Mouse (Mus musculus) ovary, postnatal 14 days (tissue): ENCODE results near the gene Ctnnd2.

Experiments
- DNase-seq: peaks from one replicate; pipeline ENCODE4 v3.0.0; 2022; ENCODE audit warnings: low spot score

Gene Ctnnd2

DNA sequence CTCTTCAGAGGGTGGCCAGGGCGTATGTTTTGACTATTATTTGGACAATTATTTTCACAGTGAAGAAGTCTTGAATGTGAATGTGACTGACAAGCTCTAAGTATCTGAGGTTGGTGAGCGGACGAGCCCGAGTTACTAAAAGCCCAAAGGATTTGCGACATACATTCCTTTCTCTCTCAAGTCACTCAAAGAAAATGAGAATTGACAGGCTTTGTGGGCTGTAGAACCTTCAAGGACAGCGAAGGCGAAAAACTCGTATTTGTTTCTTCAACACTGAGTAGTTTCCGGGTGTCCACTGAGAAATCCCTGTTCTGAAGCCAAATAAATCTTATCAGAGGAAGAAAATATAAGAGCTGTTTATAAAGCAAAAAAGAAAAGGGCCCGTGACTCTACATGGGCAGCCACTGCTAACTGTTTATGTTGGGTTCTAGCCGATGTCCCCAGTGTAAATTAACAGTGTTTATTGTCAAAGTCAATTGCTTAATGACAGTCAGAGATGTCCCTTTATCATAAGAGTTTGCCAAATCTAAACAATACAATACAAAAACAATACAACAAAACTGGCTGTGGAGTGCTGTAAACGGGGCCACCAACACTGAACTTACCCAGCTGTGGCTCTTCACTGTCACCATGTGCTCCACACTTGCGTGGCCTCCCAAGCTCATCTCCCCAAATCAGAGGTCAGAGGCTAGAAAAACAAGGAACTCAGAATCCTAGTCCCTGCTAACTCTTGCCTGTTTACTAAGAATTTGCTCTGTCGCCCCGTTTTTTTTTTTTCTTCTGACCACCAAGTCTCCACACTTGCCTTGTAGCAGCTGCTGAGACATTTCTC is 818.2 kb downstream of the Ctnnd2 start:
- no peak for DNase-seq

DNA sequence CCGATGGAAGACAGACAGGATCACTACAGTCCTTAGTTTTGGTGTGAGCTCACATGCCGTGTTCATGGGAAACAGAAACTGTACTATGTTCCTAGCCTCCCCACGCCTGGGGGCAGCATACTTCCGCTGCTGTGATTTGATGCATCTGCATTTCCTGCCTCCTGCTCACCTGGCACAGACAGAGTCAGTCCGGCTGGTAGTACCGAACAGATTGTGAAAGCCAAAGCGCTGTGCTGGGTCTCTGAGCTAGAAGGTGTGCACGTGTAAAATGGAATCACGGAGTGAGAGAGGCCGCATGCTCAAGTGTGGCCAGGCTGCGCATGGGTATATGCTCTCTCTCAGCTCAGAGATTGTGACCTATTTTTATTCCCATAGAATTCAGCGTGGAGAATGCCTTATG is 820.0 kb downstream of the Ctnnd2 start:
- no peak for DNase-seq

- no peak for DNase-seq
Observed at GRCm38 (mm10) chr15:30992901-30993300, 820.5 kb downstream of the Ctnnd2 start.

GRCm38 (mm10) chr15:30995346-30995745 is 823.0 kb downstream of the Ctnnd2 start:
- no peak for DNase-seq

GRCm38 (mm10) chr15:31004468-31004867 is 832.1 kb downstream of the Ctnnd2 start:
- no peak for DNase-seq

DNA sequence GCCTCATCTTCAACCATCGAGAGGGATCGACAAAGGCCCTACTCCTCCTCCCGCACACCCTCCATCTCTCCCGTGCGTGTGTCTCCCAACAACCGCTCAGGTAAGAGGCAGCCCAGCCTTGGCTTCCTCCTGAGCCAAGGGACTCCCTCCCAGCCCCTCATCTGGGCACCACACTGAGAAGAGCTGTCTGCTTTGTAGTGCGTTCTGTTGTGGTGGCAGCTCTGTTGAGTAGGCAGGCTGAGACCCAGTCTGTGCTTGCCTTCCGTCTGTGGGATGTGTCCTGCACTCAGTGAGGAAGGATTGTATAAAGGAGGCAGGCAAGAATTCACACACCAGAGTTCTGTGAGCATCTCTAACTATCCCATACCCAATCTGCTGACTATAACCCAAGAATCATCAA is 832.6 kb downstream of the Ctnnd2 start:
- no peak for DNase-seq

DNA sequence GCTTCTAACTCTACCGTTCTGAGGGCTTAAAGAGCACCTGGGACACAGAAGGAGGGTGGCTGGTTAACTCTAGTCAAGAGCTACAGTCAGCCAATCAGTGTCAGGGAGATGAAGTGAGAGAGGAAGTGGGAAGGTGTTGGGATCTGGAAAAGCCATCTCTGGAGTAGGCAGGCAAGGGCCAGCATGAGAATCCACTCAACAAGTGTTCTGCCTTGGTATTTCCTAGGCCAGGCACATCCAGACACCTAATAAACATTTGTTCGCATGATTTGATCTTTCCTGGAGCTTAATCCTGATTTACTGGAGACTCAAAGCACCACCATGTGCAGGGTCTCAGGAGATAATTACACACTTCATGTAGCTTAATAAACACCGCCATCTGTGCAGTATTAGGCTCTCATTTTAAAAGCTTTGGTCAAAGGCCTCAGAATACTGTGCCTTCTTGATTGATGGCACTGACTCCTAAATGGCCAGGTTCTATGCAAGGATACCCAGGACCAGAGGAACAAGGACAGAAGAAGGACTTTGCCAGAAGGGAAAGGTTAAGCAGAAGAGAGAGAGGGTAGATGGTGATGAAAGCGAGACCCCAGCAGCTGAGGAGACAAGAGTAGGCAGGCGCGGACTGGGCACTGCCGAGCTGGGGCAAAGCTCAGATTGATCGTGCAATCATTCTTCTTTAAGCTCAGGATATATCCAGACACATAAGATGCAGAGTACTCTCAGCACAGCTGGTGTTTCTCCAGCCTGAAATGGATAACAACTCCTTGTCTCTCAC is 833.8 kb downstream of the Ctnnd2 start:
- DNase-seq = no peak

- DNase-seq = no peak
Observed at GRCm38 (mm10) chr15:31006825-31007157, 834.4 kb downstream of the Ctnnd2 start.

DNA sequence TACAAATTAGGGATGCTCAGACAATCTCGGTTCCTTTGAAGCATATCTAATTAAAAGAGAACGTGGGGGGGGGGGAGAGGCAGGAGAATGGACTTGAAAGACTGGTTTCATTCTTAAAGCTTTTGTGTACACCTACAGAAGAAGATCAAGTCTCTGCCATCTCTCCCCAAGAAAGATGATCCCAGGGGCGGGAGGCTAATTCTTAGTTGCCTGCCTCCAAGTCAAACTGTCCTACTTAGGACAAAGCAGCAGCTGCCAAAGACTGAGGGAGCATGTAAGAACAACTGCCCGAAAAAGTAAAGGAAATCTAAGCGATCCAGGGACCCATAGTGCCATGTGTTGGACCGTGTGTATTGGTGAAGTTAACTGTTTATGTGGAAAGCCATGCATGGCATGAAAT is 836.2 kb downstream of the Ctnnd2 start:
- DNase-seq = no peak

- DNase-seq = no peak
Observed at GRCm38 (mm10) chr15:31020769-31021168, 848.4 kb downstream of the Ctnnd2 start.

DNA sequence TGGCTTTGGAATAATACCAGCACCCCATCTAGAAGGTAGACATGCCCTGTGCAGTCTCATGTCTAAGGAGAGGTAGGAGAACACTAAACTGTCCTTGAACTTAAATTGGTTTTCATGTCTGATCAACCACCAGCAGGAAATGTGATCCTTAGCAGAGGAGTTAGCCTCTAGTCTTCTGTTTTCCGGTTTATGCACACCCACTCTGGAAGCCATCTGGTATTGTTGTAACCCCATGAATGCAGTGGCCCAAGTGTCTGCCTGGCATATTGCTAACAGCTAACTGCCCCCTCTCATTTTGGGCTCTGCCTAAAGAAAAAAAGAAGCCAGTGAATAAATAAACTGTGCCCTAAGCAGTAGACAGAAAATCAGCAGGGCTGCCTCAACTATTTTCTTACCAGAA is 849.6 kb downstream of the Ctnnd2 start:
- DNase-seq = no peak

- no peak for DNase-seq
Observed at GRCm38 (mm10) chr15:31022497-31022896, 850.1 kb downstream of the Ctnnd2 start.

GRCm38 (mm10) chr15:31023766-31024165 is 851.4 kb downstream of the Ctnnd2 start:
- DNase-seq = no peak

- no peak for DNase-seq
Observed at GRCm38 (mm10) chr15:31027448-31028230, 855.2 kb downstream of the Ctnnd2 start.

- no peak for DNase-seq
Observed at GRCm38 (mm10) chr15:31044983-31045382, 872.6 kb downstream of the Ctnnd2 start.

DNA sequence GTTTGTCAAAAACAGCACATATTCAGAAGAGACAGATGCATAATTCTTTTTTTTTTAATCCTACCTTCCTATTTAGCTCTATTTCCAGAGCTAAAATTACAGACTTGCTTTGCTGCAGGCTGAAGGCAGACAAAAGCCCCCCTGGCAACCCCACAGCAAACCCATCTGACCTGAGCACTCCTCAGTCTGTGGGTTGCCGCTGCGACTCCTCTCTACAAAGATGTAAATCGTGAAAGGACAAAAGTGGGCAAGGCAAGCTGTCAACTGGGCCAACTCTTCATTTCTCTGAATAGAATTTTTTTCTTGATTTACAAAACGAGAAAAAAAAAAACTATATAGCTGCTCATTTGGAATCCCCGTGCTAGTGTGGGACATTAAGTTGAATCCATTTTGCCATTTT is 879.1 kb downstream of the Ctnnd2 start:
- DNase-seq = no peak

- no peak for DNase-seq
Observed at GRCm38 (mm10) chr15:31056145-31056544, 883.8 kb downstream of the Ctnnd2 start.

DNA sequence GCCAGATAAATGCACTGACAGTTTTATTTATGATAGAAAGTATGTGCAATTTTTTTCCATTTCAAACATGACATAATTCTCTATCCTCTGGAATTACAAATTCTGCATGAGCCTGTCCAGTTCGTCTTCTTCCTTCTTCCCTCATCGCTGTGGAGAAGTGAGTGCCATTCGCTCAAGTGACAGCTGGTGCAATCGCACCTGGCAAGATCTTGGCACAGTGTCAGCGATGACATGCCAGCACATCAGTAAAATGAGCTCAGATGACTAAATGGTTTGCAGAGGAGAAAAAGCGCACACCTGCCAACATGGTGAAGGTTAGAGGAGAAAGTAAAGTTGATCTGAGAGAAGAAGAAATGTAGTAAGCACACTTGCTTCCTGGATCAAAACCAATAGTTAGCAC is 885.9 kb downstream of the Ctnnd2 start:
- no peak for DNase-seq

GRCm38 (mm10) chr15:31063734-31064133 is 891.3 kb downstream of the Ctnnd2 start:
- DNase-seq = no peak

- DNase-seq = no peak
Observed at GRCm38 (mm10) chr15:31068127-31068526, 895.7 kb downstream of the Ctnnd2 start.

GRCm38 (mm10) chr15:31070311-31070710 is 897.9 kb downstream of the Ctnnd2 start:
- DNase-seq = no peak
